Mouse (Mus musculus) right cerebral cortex, adult 2 months (tissue): ENCODE measurements around the gene Ptcra.

ENCODE experiments used
- DNase-seq, 2 experiments: peaks; one replicate each; pipeline ENCODE4 v3.0.0; 2021 to 2022; ENCODE audit warnings: low spot score in 2 of 2

The Ptcra gene

DNA sequence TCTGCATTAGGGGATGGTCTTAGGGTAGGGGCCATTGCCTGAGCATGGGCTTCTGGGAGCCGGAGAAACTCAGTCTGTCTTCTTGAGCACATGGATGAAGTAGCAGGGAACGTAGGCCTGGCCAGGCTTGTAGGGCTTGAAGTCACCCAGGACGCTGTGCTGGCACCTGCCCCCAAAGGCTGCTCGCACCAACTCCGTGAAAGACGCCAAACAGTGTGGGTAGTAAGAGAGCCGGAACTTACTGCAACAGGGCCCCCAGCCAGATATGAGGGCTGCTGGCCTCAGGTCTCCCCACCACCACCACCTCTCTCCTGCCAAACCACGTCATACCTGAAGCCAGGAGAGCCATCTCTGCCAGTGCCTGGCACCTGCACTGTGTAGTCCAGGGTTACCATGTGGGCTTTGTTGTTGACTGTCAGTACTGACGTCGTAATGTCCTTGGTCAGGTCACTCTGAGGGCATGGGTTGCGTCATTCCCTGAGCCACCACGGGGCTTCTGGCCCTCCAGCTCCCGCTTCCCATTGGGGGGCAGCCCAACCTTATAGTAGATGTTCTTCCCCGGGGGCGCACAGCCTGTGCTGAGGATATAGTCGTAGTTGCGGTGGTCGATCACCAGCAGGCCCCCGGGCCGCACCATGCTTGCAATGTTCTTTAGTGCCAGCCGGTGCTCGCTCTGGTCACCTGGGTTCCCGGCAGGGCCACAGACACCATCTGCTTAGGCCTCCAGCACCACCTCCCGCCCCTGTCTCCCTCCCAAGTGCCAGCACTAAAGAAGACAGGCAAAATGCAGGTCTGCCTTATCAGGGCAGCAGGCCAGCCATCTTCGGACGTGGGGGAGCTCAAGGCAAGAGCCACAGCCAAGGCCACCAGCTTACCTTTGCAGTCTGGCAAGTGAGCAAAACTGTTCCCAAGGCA is 37.5 kb downstream of the Ptcra start:
- DNase-seq = no peak

DNA sequence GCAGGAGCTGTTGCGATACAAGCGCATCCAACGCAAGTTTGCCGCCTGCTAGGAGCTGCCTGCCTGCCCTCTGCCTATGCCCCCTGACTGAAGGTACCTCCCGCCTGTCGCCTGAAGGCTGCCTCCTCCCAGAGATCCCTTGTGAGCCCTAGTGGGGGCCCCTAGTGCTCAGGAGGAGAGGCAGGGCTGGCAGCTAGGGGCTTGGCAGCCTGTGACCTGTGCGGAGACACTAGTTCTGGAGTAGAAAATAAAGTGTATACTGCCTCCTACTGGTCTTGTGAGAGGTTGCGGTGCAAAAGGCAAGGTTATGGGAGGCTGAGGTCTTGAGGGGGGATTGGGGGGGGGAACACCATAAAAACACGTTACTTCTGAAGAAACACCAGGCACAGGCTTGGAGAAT is 38.2 kb downstream of the Ptcra start:
- no peak for DNase-seq

DNA sequence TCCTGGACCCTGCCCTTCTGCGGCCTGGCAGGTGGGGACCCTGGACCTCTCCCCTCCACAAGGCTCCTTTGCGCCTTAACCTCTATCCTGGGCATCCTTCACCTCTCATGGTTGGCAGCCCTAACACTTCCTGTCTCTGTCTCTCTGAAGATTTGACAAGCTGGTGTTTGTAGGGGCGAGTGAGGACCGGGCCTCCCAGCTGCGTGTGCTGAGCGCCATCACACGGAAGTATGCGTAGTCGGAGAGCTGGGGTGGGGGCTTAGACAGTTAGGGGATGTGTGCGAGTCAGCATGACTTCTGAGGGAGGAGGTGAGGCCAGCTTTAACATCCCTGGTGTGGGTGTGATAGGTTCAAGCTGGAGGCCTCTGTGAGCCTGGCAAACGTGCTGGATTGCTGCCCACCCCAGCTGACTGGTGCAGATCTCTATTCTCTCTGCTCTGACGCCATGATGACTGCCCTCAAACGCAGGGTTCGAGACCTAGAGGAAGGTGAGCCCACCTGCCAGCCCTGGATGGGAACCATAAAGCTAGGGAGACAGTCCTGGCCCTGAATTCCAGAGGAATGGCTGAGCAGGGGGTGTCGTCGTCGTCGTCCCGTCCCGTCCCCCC is 38.9 kb downstream of the Ptcra start:
- DNase-seq = no peak

DNA sequence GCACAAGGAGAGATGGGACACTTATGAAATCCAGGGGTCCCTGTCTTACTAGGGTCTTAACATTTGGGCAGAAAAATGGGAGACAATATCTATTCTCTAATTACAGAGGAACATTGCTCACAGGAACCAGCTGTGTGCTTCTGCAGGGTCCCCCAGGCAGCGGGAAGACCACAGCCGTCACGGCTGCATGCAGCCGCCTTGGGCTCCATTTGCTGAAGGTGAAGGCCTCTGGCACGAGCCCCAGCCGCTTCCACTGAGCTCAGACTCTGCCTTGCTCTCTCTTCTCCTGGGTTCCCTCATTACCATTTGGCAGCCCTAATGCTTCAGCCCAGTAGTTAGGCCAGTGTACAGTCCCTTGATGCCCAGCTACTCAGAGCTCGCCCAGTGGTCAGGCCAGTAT is 42.4 kb downstream of the Ptcra start:
- no peak for DNase-seq

GRCm38 (mm10) chr17:46714756-46715481 is 48.6 kb downstream of the Ptcra start:
- no peak for DNase-seq

- no peak for DNase-seq
These were observed 49.7 kb downstream of the Ptcra start for GRCm38 (mm10) chr17:46713849-46714248.

- DNase-seq = no peak
These were observed 51.1 kb downstream of the Ptcra start for GRCm38 (mm10) chr17:46712442-46712841.

- DNase-seq = peak; percentile 17 to 28
These were observed 51.8 kb downstream of the Ptcra start for GRCm38 (mm10) chr17:46711612-46712271.

GRCm38 (mm10) chr17:46710959-46711597 is 52.4 kb downstream of the Ptcra start, which contains the start of gene Pex6:
TSS of gene Pex6 (plus strand) at chr17:46711463.
- DNase-seq = peak; percentile 92 to 93

DNA sequence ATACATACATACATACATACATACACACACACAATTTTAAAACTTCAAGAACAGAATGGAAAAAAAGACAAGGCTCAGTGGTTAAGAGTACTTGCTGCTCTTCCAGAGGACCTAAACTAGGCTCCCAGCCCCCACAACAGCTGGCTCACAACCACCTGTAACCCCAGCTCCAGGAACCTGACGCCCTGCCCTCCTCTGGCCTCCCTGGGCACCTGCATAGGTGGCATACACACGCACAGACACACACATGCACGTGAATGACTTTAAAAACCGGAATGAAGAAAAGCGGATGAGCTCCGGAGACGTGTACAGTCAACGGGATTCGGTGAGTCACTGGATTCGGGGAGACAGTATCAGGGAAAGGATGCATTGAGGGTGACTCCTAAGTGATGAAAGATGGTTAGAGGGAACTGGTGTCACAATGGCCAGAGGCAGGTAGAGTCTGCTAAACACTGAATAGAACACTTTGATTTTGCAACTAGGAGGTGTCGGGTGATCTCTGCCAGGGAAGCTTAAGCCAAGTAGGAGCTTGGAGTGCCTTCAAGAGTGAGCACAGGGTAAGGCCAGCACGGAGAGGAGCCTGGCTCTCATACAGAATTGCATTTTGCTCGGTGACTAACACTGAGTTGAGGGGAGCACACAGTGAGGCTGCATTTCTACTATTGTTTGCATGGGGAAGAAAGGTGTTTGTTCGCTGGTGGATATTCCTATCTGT is 57.0 kb downstream of the Ptcra start:
- DNase-seq = no peak
